Mouse (Mus musculus): ENCODE measurements around the gene Pitpnm1. TPM values are rescaled to one million over a fixed set of nuclear protein-coding genes. Genes with fewer than 3 reads are reported as not detected.

Pitpnm1 gene
- polyA plus RNA-seq, 1 experiment from 2014 or later: 113 TPM

GRCm38 (mm10) chr19:4155223-4156072 is 55.6 kb downstream of the Pitpnm1 start:
- H3K4me3 ChIP-seq (ENCODE audit: low read depth, low read length): no peak overlapping the region
- no peak overlapping the region for H3K9ac ChIP-seq (ENCODE audit: low read depth, low read length)
- peaks cover 32% of the 10 kb centered on the region for H3K36me3 ChIP-seq (ENCODE audit: control insufficient read depth, insufficient read depth, low read length)
- ATAC-seq: no peak
- no peak overlapping the region for H3K27ac ChIP-seq (ENCODE audit: low read length)
- H3K9me3 ChIP-seq (replicated peaks; ENCODE audit: control insufficient read depth, low read length, poor library complexity, severe bottlenecking): no peaks in the 10 kb centered on the region
- H3K4me2 ChIP-seq (ENCODE audit: low read length): no peak overlapping the region
- no peaks in the 10 kb centered on the region for H3K4me1 ChIP-seq (ENCODE audit: control insufficient read depth, insufficient read depth, low read length)
- 73% methylated on average over 6 of the region's 6 CpGs for WGBS
- no peaks in the 10 kb centered on the region for H3K27me3 ChIP-seq (ENCODE audit: control insufficient read depth, insufficient read depth, low read depth, low read length)

GRCm38 (mm10) chr19:4156073-4156579 is 56.3 kb downstream of the Pitpnm1 start:
- H3K4me3 ChIP-seq (ENCODE audit: low read depth, low read length): no peak overlapping the region
- no peak overlapping the region for H3K4me2 ChIP-seq (ENCODE audit: low read length)
- H3K36me3 ChIP-seq (ENCODE audit: control insufficient read depth, insufficient read depth, low read length): peaks cover 30% of the 10 kb centered on the region
- H3K4me1 ChIP-seq (ENCODE audit: control insufficient read depth, insufficient read depth, low read length): no peaks in the 10 kb centered on the region
- no peaks in the 10 kb centered on the region for H3K9me3 ChIP-seq (replicated peaks; ENCODE audit: control insufficient read depth, low read length, poor library complexity, severe bottlenecking)
- no peak overlapping the region for H3K9ac ChIP-seq (ENCODE audit: low read depth, low read length)
- H3K27ac ChIP-seq (ENCODE audit: low read length): no peak overlapping the region
- 63% methylated on average over 20 of the region's 20 CpGs for WGBS
- no peak for ATAC-seq
- H3K27me3 ChIP-seq (ENCODE audit: control insufficient read depth, insufficient read depth, low read depth, low read length): no peaks in the 10 kb centered on the region

- Histone ChIP-seq H3K4me2 (ENCODE audit: low read length) (no peak overlapping the region), H3K9ac (ENCODE audit: low read depth, low read length) (no peak overlapping the region), H3K4me3 (ENCODE audit: low read depth, low read length) (no peak overlapping the region), H3K9me3 (replicated peaks; ENCODE audit: control insufficient read depth, low read length, poor library complexity, severe bottlenecking) (no peaks in the 10 kb centered on the region), H3K36me3 (ENCODE audit: control insufficient read depth, insufficient read depth, low read length) (peaks cover 30% of the 10 kb centered on the region), H3K4me1 (ENCODE audit: control insufficient read depth, insufficient read depth, low read length) (no peaks in the 10 kb centered on the region), H3K27ac (ENCODE audit: low read length) (no peak overlapping the region), H3K27me3 (ENCODE audit: control insufficient read depth, insufficient read depth, low read depth, low read length) (no peaks in the 10 kb centered on the region)
- WGBS: 94% methylated on average over 12 of the region's 12 CpGs
- no peak for ATAC-seq
Measured at GRCm38 (mm10) chr19:4156771-4157170, 57.0 kb downstream of the Pitpnm1 start.

GRCm38 (mm10) chr19:4159049-4159448 is 59.3 kb downstream of the Pitpnm1 start:
- peaks cover 13% of the 10 kb centered on the region for H3K4me1 ChIP-seq (ENCODE audit: control insufficient read depth, insufficient read depth, low read length)
- no peaks in the 10 kb centered on the region for H3K9me3 ChIP-seq (replicated peaks; ENCODE audit: control insufficient read depth, low read length, poor library complexity, severe bottlenecking)
- H3K4me3 ChIP-seq (ENCODE audit: low read depth, low read length): no peak overlapping the region
- peaks cover 30% of the 10 kb centered on the region for H3K36me3 ChIP-seq (ENCODE audit: control insufficient read depth, insufficient read depth, low read length)
- no peaks in the 10 kb centered on the region for H3K27me3 ChIP-seq (ENCODE audit: control insufficient read depth, insufficient read depth, low read depth, low read length)
- H3K27ac ChIP-seq (ENCODE audit: low read length): no peak overlapping the region
- H3K4me2 ChIP-seq (ENCODE audit: low read length): no peak overlapping the region
- H3K9ac ChIP-seq (ENCODE audit: low read depth, low read length): no peak overlapping the region
- WGBS: 97% methylated on average over 8 of the region's 8 CpGs
- no peak for ATAC-seq

GRCm38 (mm10) chr19:4162646-4163542 is 63.1 kb downstream of the Pitpnm1 start, which contains the start of gene Rps6kb2:
Gene Rps6kb2 (minus strand): TSS chr19:4163354.
- peak within 1 kb of the TSS; percentile 75 for H3K9ac ChIP-seq (ENCODE audit: low read depth, low read length)
- ATAC-seq: peak; percentile 86
- no peaks in the 10 kb centered on the region for H3K27me3 ChIP-seq (ENCODE audit: control insufficient read depth, insufficient read depth, low read depth, low read length)
- peak within 1 kb of the TSS; percentile 91 for H3K4me2 ChIP-seq (ENCODE audit: low read length)
- peaks cover 15% of the 10 kb centered on the region for H3K36me3 ChIP-seq (ENCODE audit: control insufficient read depth, insufficient read depth, low read length)
- peak within 1 kb of the TSS; percentile 77 for H3K4me3 ChIP-seq (ENCODE audit: low read depth, low read length)
- H3K27ac ChIP-seq (ENCODE audit: low read length): peak within 1 kb of the TSS; percentile 87
- WGBS: 6% methylated on average over 42 of the region's 42 CpGs
- peaks cover 15% of the 10 kb centered on the region for H3K4me1 ChIP-seq (ENCODE audit: control insufficient read depth, insufficient read depth, low read length)
- H3K9me3 ChIP-seq (replicated peaks; ENCODE audit: control insufficient read depth, low read length, poor library complexity, severe bottlenecking): no peaks in the 10 kb centered on the region

- H3K36me3 ChIP-seq (ENCODE audit: control insufficient read depth, insufficient read depth, low read length): peaks cover 12% of the 10 kb centered on the region
- H3K9ac ChIP-seq (ENCODE audit: low read depth, low read length): peak overlapping the region; percentile 75
- peak; percentile 26 for ATAC-seq
- peaks cover 15% of the 10 kb centered on the region for H3K4me1 ChIP-seq (ENCODE audit: control insufficient read depth, insufficient read depth, low read length)
- H3K27me3 ChIP-seq (ENCODE audit: control insufficient read depth, insufficient read depth, low read depth, low read length): no peaks in the 10 kb centered on the region
- WGBS: 29% methylated on average over 4 of the region's 4 CpGs
- peak overlapping the region; percentile 91 for H3K4me2 ChIP-seq (ENCODE audit: low read length)
- H3K9me3 ChIP-seq (replicated peaks; ENCODE audit: control insufficient read depth, low read length, poor library complexity, severe bottlenecking): no peaks in the 10 kb centered on the region
- peak overlapping the region; percentile 77 for H3K4me3 ChIP-seq (ENCODE audit: low read depth, low read length)
- peak overlapping the region; percentile 87 for H3K27ac ChIP-seq (ENCODE audit: low read length)
Measured at GRCm38 (mm10) chr19:4163543-4163887, 63.7 kb downstream of the Pitpnm1 start.

Other genes starting within 250 kb of the Pitpnm1 start
- 56.1 and 61.8 TPM in 2 replicates for gene Chka, start 248.2 kb upstream of the Pitpnm1 start, polyA plus RNA-seq (2015; fragmentation: Nextera tagmentation; extraction: Ambion mirVana)
- 12.5 and 12.6 TPM in 2 replicates for gene Tcirg1, start 192.9 kb upstream of the Pitpnm1 start, polyA plus RNA-seq (2015; fragmentation: Nextera tagmentation; extraction: Ambion mirVana)
- 229 and 245 TPM in 2 replicates for gene Ndufs8, start 187.2 kb upstream of the Pitpnm1 start, polyA plus RNA-seq (2015; fragmentation: Nextera tagmentation; extraction: Ambion mirVana)
- 1.8 and 2.0 TPM in 2 replicates for gene Aldh3b1, start 170.2 kb upstream of the Pitpnm1 start, polyA plus RNA-seq (2015; fragmentation: Nextera tagmentation; extraction: Ambion mirVana)
- gene Unc93b1, start 164.8 kb upstream of the Pitpnm1 start, polyA plus RNA-seq (2015; fragmentation: Nextera tagmentation; extraction: Ambion mirVana): 9.7 and 9.9 TPM in 2 replicates
- gene Aldh3b3, start 141.4 kb upstream of the Pitpnm1 start, polyA plus RNA-seq (2015; fragmentation: Nextera tagmentation; extraction: Ambion mirVana): not detected in 2 replicates
- 0.60 and 0.82 TPM in 2 replicates for gene Aldh3b2, start 127.7 kb upstream of the Pitpnm1 start, polyA plus RNA-seq (2015; fragmentation: Nextera tagmentation; extraction: Ambion mirVana)
- 1.0 and 1.8 TPM in 2 replicates for gene Acy3, start 113.4 kb upstream of the Pitpnm1 start, polyA plus RNA-seq (2015; fragmentation: Nextera tagmentation; extraction: Ambion mirVana)
- gene Tbx10, start 107.2 kb upstream of the Pitpnm1 start, polyA plus RNA-seq (2015; fragmentation: Nextera tagmentation; extraction: Ambion mirVana): not detected in 2 replicates
- gene Nudt8, start 99.4 kb upstream of the Pitpnm1 start, polyA plus RNA-seq (2015; fragmentation: Nextera tagmentation; extraction: Ambion mirVana): 24.5 and 28.8 TPM in 2 replicates
- 6.4 and 6.6 TPM in 2 replicates for gene Gm49405, start 99.4 kb upstream of the Pitpnm1 start, polyA plus RNA-seq (2015; fragmentation: Nextera tagmentation; extraction: Ambion mirVana)
- 8.1 and 9.2 TPM in 2 replicates for gene Doc2g, start 96.7 kb upstream of the Pitpnm1 start, polyA plus RNA-seq (2015; fragmentation: Nextera tagmentation; extraction: Ambion mirVana)
- 234 and 247 TPM in 2 replicates for gene Ndufv1, start 87.2 kb upstream of the Pitpnm1 start, polyA plus RNA-seq (2015; fragmentation: Nextera tagmentation; extraction: Ambion mirVana)
- gene Gstp1, start 62.0 kb upstream of the Pitpnm1 start, polyA plus RNA-seq (2015; fragmentation: Nextera tagmentation; extraction: Ambion mirVana): 534 and 577 TPM in 2 replicates
- 1.3 and 5.2 TPM in 2 replicates for gene Gstp2, start 54.0 kb upstream of the Pitpnm1 start, polyA plus RNA-seq (2015; fragmentation: Nextera tagmentation; extraction: Ambion mirVana)
- not detected in 2 replicates for gene Gstp3, start 40.4 kb upstream of the Pitpnm1 start, polyA plus RNA-seq (2015; fragmentation: Nextera tagmentation; extraction: Ambion mirVana)
- gene Cabp2, start 18.4 kb upstream of the Pitpnm1 start, polyA plus RNA-seq (2015; fragmentation: Nextera tagmentation; extraction: Ambion mirVana): 0.44 TPM in 1 of 2 replicates, not detected in the other
- 83.1 and 83.2 TPM in 2 replicates for gene Cdk2ap2, start 2.8 kb upstream of the Pitpnm1 start, polyA plus RNA-seq (2015; fragmentation: Nextera tagmentation; extraction: Ambion mirVana)
- gene Aip, start 25.9 kb downstream of the Pitpnm1 start, polyA plus RNA-seq (2015; fragmentation: Nextera tagmentation; extraction: Ambion mirVana): 92.9 and 102 TPM in 2 replicates
- 0.09 TPM in 1 of 2 replicates, not detected in the other for gene Gpr152, start 39.8 kb downstream of the Pitpnm1 start, polyA plus RNA-seq (2015; fragmentation: Nextera tagmentation; extraction: Ambion mirVana)
- 0.24 and 0.48 TPM in 2 replicates for gene Cabp4, start 44.0 kb downstream of the Pitpnm1 start, polyA plus RNA-seq (2015; fragmentation: Nextera tagmentation; extraction: Ambion mirVana)
- 102 and 119 TPM in 2 replicates for gene Coro1b, start 48.6 kb downstream of the Pitpnm1 start, polyA plus RNA-seq (2015; fragmentation: Nextera tagmentation; extraction: Ambion mirVana)
- gene Ptprcap, start 53.6 kb downstream of the Pitpnm1 start, polyA plus RNA-seq (2015; fragmentation: Nextera tagmentation; extraction: Ambion mirVana): 0.28 TPM in 1 of 2 replicates, not detected in the other
- gene Rps6kb2, start 63.4 kb downstream of the Pitpnm1 start, polyA plus RNA-seq (2015; fragmentation: Nextera tagmentation; extraction: Ambion mirVana): 52.7 and 58.0 TPM in 2 replicates
- 5.2 and 6.7 TPM in 2 replicates for gene Carns1, start 75.5 kb downstream of the Pitpnm1 start, polyA plus RNA-seq (2015; fragmentation: Nextera tagmentation; extraction: Ambion mirVana)
- gene Tbc1d10c, start 91.3 kb downstream of the Pitpnm1 start, polyA plus RNA-seq (2015; fragmentation: Nextera tagmentation; extraction: Ambion mirVana): 0.58 and 0.67 TPM in 2 replicates
- gene Ppp1ca, start 92.1 kb downstream of the Pitpnm1 start, polyA plus RNA-seq (2015; fragmentation: Nextera tagmentation; extraction: Ambion mirVana): 520 and 542 TPM in 2 replicates
- gene Rad9a, start 101.7 kb downstream of the Pitpnm1 start, polyA plus RNA-seq (2015; fragmentation: Nextera tagmentation; extraction: Ambion mirVana): 24.1 and 25.0 TPM in 2 replicates
- 0.40 and 0.68 TPM in 2 replicates for gene Clcf1, start 114.2 kb downstream of the Pitpnm1 start, polyA plus RNA-seq (2015; fragmentation: Nextera tagmentation; extraction: Ambion mirVana)
- not detected in 2 replicates for gene AC109138.7, start 114.4 kb downstream of the Pitpnm1 start, polyA plus RNA-seq (2015; fragmentation: Nextera tagmentation; extraction: Ambion mirVana)
- gene Pold4, start 131.9 kb downstream of the Pitpnm1 start, polyA plus RNA-seq (2015; fragmentation: Nextera tagmentation; extraction: Ambion mirVana): 18.5 and 19.2 TPM in 2 replicates
- gene Ssh3, start 169.2 kb downstream of the Pitpnm1 start, polyA plus RNA-seq (2015; fragmentation: Nextera tagmentation; extraction: Ambion mirVana): 14.7 and 19.6 TPM in 2 replicates
- gene Ankrd13d, start 183.1 kb downstream of the Pitpnm1 start, polyA plus RNA-seq (2015; fragmentation: Nextera tagmentation; extraction: Ambion mirVana): 55.6 and 65.7 TPM in 2 replicates
- 24.8 and 26.8 TPM in 2 replicates for gene Grk2, start 206.2 kb downstream of the Pitpnm1 start, polyA plus RNA-seq (2015; fragmentation: Nextera tagmentation; extraction: Ambion mirVana)

Data from midbrain, embryonic 16.5 days (tissue).